Mouse (Mus musculus): Measurements from ENCODE around the gene Macrod2. TPM values are rescaled to one million over a fixed set of nuclear protein-coding genes. Genes with fewer than 3 reads are reported as not detected.
A peak's percentile ranks its signal among the peaks of the same experiment; 100 is the strongest.

Gene Macrod2
- polyA plus RNA-seq, 1 experiment from 2014 or later, result 75.4 TPM

DNA sequence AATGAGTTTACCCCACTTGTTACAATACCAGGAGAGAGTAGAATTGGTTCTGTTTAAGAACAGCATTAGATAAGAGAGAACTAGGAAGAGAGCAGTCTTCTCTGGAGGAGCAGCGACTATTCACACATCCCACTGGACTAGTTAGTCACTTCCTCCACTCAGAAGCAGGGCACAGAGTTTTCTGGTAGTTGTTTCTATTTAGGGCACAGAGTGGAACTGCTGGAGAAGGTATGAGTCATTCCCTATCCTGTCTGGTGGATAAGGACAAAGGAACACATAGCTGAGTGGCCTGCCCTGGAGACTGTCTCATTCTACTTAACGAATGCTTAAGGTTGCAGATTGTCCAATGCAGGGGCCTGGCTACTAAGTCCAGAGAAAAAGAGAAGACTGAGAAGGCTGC, 1192.2 kb downstream of the Macrod2 start:
- no peaks in the 10 kb centered on the region for H3K27me3 ChIP-seq
- 74% methylated on average over 2 of the region's 2 CpGs for WGBS
- peaks cover 9% of the 10 kb centered on the region for H3K4me1 ChIP-seq (replicated peaks)
- H3K4me3 ChIP-seq (replicated peaks), result no peak overlapping the region
- no peaks in the 10 kb centered on the region for H3K36me3 ChIP-seq
- H3K9me3 ChIP-seq, result no peaks in the 10 kb centered on the region
- H3K9ac ChIP-seq (replicated peaks), result no peak overlapping the region
- ATAC-seq, result no peak
- no peak overlapping the region for H3K4me2 ChIP-seq (replicated peaks)
- no peak overlapping the region for H3K27ac ChIP-seq

DNA sequence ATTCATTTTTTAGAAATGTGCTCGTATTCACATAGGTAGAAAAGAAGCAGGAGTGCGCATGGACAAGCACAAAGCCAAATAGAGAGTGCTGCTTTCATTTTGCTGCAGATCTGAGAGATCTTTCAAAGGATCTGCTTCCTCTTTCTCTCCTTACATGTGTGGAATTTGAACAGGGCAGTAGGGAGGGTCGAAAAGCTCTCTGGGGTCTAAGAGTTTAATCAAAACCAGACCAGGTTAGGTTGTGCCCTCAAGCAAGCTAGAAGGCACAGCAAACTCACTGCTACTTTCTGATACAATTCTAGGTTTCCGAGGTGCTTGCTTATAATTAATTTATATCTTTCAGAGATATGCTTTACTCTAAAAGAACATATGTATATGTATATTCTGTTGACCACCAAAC, 1196.2 kb downstream of the Macrod2 start:
- no peaks in the 10 kb centered on the region for H3K4me1 ChIP-seq (replicated peaks)
- H3K9ac ChIP-seq (replicated peaks), result no peak overlapping the region
- no peaks in the 10 kb centered on the region for H3K9me3 ChIP-seq
- no peak for ATAC-seq
- 79% methylated on average over 4 of the region's 4 CpGs for WGBS
- H3K36me3 ChIP-seq, result no peaks in the 10 kb centered on the region
- no peaks in the 10 kb centered on the region for H3K27me3 ChIP-seq
- H3K27ac ChIP-seq, result no peak overlapping the region
- H3K4me2 ChIP-seq (replicated peaks), result no peak overlapping the region
- H3K4me3 ChIP-seq (replicated peaks), result no peak overlapping the region

DNA sequence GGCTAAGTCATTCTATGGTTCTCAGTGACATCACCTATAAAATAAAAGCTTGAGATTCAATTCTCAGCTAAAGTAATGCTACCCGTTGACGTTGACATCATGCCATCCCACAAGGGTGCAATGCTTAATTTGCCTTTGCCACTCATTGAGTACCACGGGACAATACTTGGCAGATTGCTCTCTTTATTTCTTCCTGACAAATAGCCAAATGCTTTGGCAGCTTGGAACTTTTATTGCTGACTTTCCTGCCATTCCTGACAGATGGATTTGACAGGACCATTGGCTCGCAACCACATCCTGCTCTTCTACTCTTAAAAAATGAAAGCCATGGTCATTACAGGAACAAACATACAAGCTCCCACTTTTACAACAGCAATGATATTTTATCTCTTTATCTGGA, 1199.7 kb downstream of the Macrod2 start:
- H3K9me3 ChIP-seq, result no peaks in the 10 kb centered on the region
- H3K27ac ChIP-seq, result no peak overlapping the region
- no peak overlapping the region for H3K9ac ChIP-seq (replicated peaks)
- H3K4me1 ChIP-seq (replicated peaks), result no peaks in the 10 kb centered on the region
- H3K27me3 ChIP-seq, result no peaks in the 10 kb centered on the region
- no peak overlapping the region for H3K4me3 ChIP-seq (replicated peaks)
- 80% methylated on average over 4 of the region's 4 CpGs for WGBS
- no peaks in the 10 kb centered on the region for H3K36me3 ChIP-seq
- H3K4me2 ChIP-seq (replicated peaks), result no peak overlapping the region
- no peak for ATAC-seq

DNA sequence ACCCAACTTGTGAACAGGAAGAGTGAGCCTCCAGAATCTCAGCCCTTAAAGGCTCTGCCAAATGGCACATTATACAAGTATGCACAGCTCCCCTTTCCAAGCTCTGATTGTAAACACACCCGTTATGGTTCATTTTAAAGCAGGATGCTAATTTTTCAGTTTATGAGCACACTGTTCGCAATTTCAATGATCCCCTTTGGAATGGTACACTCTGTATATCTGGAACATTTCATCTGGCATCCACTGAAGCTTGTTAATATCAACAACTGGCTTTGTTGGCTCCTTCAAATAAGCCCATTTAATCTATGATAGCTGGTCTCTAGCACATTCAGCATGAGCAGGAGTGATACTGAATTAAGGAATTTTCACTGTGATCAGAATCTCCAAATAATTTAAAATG, 1222.6 kb downstream of the Macrod2 start:
- 92% methylated on average over 2 of the region's 2 CpGs for WGBS
- H3K4me3 ChIP-seq (replicated peaks), result no peak overlapping the region
- no peak overlapping the region for H3K9ac ChIP-seq (replicated peaks)
- H3K27me3 ChIP-seq, result no peaks in the 10 kb centered on the region
- no peak overlapping the region for H3K4me2 ChIP-seq (replicated peaks)
- H3K27ac ChIP-seq, result no peak overlapping the region
- no peaks in the 10 kb centered on the region for H3K9me3 ChIP-seq
- H3K4me1 ChIP-seq (replicated peaks), result no peaks in the 10 kb centered on the region
- ATAC-seq, result no peak
- H3K36me3 ChIP-seq, result no peaks in the 10 kb centered on the region

DNA sequence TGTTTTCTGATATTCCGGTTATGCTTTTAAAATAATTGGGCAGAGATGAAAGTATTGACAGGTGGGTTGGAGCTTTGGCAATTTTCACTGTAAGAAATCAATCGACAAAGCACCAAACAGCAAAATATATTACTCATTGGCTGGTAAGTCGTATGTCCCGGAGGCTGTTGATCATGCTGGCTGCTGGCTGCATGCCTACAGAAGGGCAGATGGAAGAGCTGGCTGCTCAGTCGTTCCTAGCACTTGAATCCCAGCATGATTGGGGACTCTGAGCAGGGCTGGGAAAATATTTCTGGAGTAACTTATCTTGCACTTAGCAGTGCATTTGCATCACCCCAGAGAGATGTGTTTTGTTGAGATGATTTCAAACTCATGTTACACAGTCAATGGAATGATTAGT, 1223.1 kb downstream of the Macrod2 start:
- H3K27ac ChIP-seq, result no peak overlapping the region
- no peak overlapping the region for H3K4me3 ChIP-seq (replicated peaks)
- no peak for ATAC-seq
- H3K4me1 ChIP-seq (replicated peaks), result no peaks in the 10 kb centered on the region
- H3K4me2 ChIP-seq (replicated peaks), result no peak overlapping the region
- no peaks in the 10 kb centered on the region for H3K9me3 ChIP-seq
- no peak overlapping the region for H3K9ac ChIP-seq (replicated peaks)
- H3K36me3 ChIP-seq, result no peaks in the 10 kb centered on the region
- no peaks in the 10 kb centered on the region for H3K27me3 ChIP-seq
- 81% methylated on average over 5 of the region's 5 CpGs for WGBS

DNA sequence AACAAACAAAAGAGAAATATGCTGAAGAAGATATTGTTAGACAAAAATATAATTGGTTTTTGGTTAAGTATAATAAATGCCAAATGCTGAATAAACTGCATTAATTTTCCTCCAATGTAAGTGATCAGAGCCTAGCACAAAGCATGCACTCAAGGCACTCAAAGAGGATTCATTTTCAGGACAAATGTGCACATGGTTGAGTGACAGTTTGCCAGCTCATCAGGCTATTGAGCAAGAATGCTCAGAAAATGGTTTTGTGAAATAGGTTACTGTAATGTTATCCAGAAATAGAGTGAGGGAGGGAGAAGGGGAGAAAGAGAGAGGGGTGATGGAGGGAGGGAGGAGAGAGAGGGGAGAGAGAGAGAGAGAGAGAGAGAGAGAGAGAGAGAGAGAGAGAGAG, 1268.9 kb downstream of the Macrod2 start:
- Histone ChIP-seq H3K4me2 (replicated peaks) (no peak overlapping the region), H3K4me1 (replicated peaks) (no peaks in the 10 kb centered on the region), H3K36me3 (no peaks in the 10 kb centered on the region), H3K9ac (replicated peaks) (no peak overlapping the region), H3K9me3 (no peaks in the 10 kb centered on the region), H3K27me3 (no peaks in the 10 kb centered on the region), H3K4me3 (replicated peaks) (no peak overlapping the region), H3K27ac (no peak overlapping the region)
- no peak for ATAC-seq

DNA sequence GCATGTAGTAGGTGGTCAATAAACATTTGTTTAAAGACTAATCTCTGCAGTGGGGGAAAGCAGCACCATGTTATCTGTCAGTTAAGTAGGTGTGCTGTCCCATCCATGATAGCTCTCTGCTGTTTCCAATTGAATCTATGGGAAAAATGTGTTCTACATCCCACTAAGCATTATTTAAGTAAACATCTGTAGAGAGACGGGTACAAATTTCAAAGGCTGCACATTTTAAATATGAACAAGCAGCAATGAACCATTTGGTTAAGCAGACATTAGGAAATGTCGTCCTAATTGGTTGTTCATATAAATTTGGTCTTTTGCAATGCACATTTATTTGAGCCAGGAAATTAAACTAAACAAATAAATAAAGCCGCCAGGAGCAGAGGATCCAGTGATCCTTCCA, 1277.7 kb downstream of the Macrod2 start:
- Histone ChIP-seq H3K4me1 (replicated peaks) (no peaks in the 10 kb centered on the region), H3K4me3 (replicated peaks) (no peak overlapping the region), H3K9me3 (no peaks in the 10 kb centered on the region), H3K4me2 (replicated peaks) (no peak overlapping the region), H3K36me3 (no peaks in the 10 kb centered on the region), H3K27ac (no peak overlapping the region), H3K9ac (replicated peaks) (no peak overlapping the region), H3K27me3 (no peaks in the 10 kb centered on the region)
- no peak for ATAC-seq
- 91% methylated on average over 3 of the region's 3 CpGs for WGBS

DNA sequence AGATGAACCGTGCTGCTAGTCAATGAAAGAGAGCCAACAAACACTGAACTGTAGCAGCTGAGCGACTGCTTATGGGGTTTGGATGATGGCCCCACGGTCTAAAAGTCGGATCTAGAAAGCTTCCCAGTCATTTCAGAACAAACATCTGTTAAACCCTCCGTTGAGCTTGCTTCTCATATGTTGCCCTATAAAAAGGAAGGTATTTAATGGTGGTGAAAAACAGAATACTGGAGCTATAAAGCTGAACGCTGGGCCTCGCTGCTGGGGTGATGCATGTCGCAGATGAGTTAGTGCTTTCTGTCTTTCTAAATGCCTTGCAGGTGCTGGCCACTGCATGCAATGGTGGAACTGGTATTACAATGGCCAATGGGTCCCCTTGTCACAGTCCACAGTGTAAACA, 1278.3 kb downstream of the Macrod2 start:
- no peaks in the 10 kb centered on the region for H3K27me3 ChIP-seq

DNA sequence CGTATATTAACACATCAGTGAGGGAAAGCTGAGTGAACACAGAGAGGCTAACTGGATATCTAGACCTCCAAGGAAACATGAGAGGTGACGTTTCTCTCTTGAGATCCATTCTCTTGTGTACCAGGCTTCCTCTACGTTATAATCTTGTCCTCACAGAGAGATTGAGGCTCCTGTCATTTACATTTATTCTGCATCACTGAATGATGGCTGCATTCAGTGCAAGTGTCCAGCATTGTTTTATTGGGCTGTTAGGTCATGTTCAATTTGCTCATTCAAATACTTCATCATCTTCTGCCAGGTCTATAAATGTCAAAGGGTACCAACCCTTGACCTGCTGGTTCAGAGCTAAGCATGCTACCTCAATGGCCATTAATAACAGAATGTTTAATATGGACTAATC, 1302.4 kb downstream of the Macrod2 start:
- Histone ChIP-seq H3K4me2 (replicated peaks) (no peak overlapping the region), H3K9ac (replicated peaks) (no peak overlapping the region), H3K27ac (no peak overlapping the region), H3K36me3 (no peaks in the 10 kb centered on the region), H3K4me3 (replicated peaks) (no peak overlapping the region), H3K27me3 (no peaks in the 10 kb centered on the region), H3K4me1 (replicated peaks) (no peaks in the 10 kb centered on the region), H3K9me3 (no peaks in the 10 kb centered on the region)
- ATAC-seq, result no peak
- 72% methylated on average over 3 of the region's 3 CpGs for WGBS

More for the DNA sequence above, 1278.3 kb downstream of the Macrod2 start:
- 86% methylated on average over 8 of the region's 8 CpGs for WGBS
- Histone ChIP-seq H3K27ac (no peak overlapping the region), H3K4me2 (replicated peaks) (no peak overlapping the region), H3K36me3 (no peaks in the 10 kb centered on the region), H3K4me3 (replicated peaks) (no peak overlapping the region), H3K9ac (replicated peaks) (no peak overlapping the region), H3K4me1 (replicated peaks) (no peaks in the 10 kb centered on the region), H3K9me3 (no peaks in the 10 kb centered on the region)
- no peak for ATAC-seq

DNA sequence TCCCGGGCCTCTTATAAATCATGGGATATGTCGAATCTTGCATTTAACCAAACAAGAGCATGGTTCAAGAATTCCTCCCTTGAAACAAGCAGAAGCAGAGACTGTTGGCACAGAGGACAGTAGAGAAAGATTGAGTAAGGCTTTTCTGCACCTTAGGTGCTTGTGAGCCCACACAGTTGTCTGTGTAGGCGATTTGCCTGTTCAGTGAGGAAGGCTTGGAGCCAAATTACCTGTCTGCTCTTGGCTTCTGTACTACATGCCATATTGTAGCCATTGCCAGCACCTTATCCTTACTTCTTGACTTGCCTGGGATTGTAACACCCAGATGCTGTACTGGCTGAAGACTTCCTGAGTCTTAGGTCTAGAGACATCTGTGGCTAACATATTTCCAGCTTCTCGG, 1303.2 kb downstream of the Macrod2 start:
- no peak overlapping the region for H3K27ac ChIP-seq
- no peak for ATAC-seq

DNA sequence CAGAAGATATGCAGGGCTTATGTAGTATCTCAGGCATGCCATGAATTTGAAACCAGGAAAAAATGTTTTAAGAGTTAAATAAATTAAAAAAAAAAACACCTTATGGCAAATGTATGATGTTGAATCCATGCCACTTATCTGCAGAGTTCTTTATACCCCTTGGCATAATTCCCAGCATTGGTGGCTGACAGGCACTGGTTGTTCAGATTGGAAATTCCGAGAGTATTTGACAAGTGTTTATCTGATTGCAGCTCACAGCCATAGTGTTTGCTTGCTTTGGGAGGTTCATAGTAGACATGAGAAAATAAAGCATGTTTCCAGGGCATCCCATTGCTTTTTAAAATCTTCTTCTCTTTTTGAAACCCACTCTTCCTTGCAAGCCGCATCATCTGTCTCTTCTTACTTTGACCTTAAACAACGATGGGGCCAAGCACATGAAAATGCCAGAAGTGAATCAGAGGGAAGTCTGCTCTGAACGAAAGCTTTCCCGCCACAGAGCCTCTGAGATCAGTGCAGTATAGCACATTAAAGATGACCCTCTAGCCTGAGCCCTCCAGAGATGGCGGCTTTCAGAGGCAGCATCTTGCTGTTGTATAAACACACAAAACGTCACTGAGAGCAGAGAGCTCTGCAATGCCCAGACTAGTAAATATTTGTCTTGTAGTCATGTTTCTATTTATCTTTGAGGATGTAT, 1305.8 kb downstream of the Macrod2 start:
- no peak for ATAC-seq
- H3K27ac ChIP-seq, result no peak overlapping the region

More for the DNA sequence above, 1303.2 kb downstream of the Macrod2 start:
- H3K9ac ChIP-seq (replicated peaks), result no peak overlapping the region
- no peaks in the 10 kb centered on the region for H3K27me3 ChIP-seq
- no peak overlapping the region for H3K4me3 ChIP-seq (replicated peaks)
- no peaks in the 10 kb centered on the region for H3K36me3 ChIP-seq
- H3K4me1 ChIP-seq (replicated peaks), result no peaks in the 10 kb centered on the region
- H3K4me2 ChIP-seq (replicated peaks), result no peak overlapping the region
- H3K9me3 ChIP-seq, result no peaks in the 10 kb centered on the region
- WGBS, result 94% methylated on average over 4 of the region's 4 CpGs

DNA sequence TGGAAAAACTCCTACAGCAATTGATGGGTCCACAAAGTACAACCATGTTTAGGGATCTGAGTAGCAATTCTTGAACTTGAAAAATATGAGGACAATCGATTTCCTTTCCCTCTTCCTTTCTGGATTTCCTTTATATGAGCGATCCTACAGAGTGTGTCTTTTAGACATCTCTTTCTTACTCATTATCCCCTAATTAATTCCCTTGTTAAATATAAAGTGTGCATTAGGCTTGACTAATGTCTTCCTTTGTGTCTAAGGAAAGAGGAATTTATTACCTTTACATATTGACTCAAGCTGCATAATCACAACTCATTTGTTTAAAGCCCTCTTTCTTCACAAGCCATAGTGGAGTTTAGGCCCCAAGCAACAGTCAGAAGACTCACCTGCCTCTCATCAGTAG, 1316.7 kb downstream of the Macrod2 start:
- H3K4me3 ChIP-seq (replicated peaks), result no peak overlapping the region
- WGBS, result 80% methylated on average over 2 of the region's 2 CpGs
- no peak overlapping the region for H3K9ac ChIP-seq (replicated peaks)
- H3K9me3 ChIP-seq, result no peaks in the 10 kb centered on the region
- no peaks in the 10 kb centered on the region for H3K4me1 ChIP-seq (replicated peaks)
- H3K27ac ChIP-seq, result no peak overlapping the region
- H3K27me3 ChIP-seq, result no peaks in the 10 kb centered on the region
- H3K4me2 ChIP-seq (replicated peaks), result no peak overlapping the region
- ATAC-seq, result no peak
- no peaks in the 10 kb centered on the region for H3K36me3 ChIP-seq

More for the DNA sequence above, 1305.8 kb downstream of the Macrod2 start:
- Histone ChIP-seq H3K9me3 (no peaks in the 10 kb centered on the region), H3K27me3 (no peaks in the 10 kb centered on the region), H3K4me2 (replicated peaks) (no peak overlapping the region), H3K4me1 (replicated peaks) (no peaks in the 10 kb centered on the region), H3K4me3 (replicated peaks) (no peak overlapping the region), H3K9ac (replicated peaks) (no peak overlapping the region), H3K36me3 (no peaks in the 10 kb centered on the region)
- 67% methylated on average over 7 of the region's 7 CpGs for WGBS

DNA sequence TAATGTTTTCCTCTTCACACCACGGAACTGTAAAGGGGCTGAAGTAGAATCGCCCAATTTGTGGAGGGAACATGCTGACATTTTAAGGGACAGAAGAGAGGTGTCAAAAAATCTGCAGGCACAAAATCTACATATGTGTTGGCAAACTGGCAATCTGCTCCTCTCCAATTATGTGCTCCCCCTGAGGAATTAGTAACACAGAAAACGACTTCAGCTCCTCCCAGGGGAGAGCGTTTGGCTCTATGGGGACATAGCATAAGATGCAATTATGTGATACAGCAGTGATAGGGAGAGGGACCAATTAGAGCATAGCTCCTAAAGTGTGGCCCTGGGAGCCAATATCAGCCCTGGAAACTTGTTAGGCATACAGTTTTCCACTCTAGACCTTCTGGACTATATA, 1317.2 kb downstream of the Macrod2 start:
- WGBS, result 70% methylated on average over 4 of the region's 4 CpGs
- 0 out of 2 replicates have a peak, but pooled peaks have one; percentile 48 for ATAC-seq
- Histone ChIP-seq H3K36me3 (no peaks in the 10 kb centered on the region), H3K9me3 (no peaks in the 10 kb centered on the region), H3K27me3 (no peaks in the 10 kb centered on the region), H3K4me3 (replicated peaks) (no peak overlapping the region), H3K27ac (no peak overlapping the region), H3K9ac (replicated peaks) (no peak overlapping the region), H3K4me2 (replicated peaks) (no peak overlapping the region), H3K4me1 (replicated peaks) (no peaks in the 10 kb centered on the region)
